Mouse (Mus musculus): ENCODE results near the gene Cers5. TPM values are rescaled to one million over a fixed set of nuclear protein-coding genes. Genes with fewer than 3 reads are reported as not detected.
A peak's percentile ranks its signal among the peaks of the same experiment; 100 is the strongest.
"Not testable (repeated sequence)": the region's sequence is repeated elsewhere in the genome, so short reads cannot be mapped to it uniquely, and the experiment has no call there.

Cers5 gene
- total RNA-seq (2021) = 10 to 100 TPM; 26.4 to 29.7 TPM
- long read RNA-seq, transcript Cers5-202 (11 exons, 2,775 nt) = major isoform, 28 of 49 reads
- long read RNA-seq, partial matches to known transcripts = 2 of 49 reads
- long read RNA-seq, other reads (novel, unspliced or antisense) = 18 of 49 reads

DNA sequence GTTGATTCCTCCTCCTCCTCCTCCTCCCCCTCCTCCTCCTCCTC, at the start of gene Cers5:
Gene Cers5, minus strand, starts transcription at position 5 of the 44 bp plus-strand sequence.
- DNase-seq (ENCODE audit: low spot score in 2 of 2) = not testable (repeated sequence)

DNA sequence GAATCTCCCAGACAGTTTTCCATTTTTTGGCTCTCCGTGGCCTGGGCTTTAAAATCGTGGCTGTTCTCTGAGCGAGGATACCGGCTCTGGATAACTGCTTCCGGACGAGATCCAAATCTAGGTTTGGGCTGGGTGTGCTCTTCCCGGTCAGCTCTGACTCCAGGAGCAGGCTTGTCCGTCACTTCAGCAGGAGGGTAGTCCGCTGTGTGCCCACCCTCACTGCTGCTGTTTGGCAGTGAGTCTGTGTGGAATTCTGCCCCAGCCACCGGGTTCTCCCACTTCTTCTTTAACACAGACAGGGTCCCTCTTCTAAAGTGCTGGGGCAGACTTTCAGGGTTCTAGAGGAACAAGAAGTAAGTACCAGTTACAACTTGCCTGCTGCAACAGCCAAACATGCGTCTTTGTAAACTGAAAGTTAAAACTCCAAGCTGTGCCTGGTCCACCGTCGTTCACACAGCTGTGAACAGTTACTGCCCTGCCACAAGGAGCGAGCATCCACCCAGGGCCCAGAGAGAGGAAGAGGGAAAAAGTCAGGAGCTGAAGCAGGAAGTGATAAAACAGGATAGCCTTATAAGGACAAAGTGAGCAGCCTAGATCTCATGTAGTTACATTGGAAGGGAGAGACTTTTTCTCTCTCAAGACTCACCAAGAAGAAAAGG, 47.1 kb upstream of the Cers5 start:
- DNase-seq (ENCODE audit: low spot score in 2 of 2) = no peak

DNA sequence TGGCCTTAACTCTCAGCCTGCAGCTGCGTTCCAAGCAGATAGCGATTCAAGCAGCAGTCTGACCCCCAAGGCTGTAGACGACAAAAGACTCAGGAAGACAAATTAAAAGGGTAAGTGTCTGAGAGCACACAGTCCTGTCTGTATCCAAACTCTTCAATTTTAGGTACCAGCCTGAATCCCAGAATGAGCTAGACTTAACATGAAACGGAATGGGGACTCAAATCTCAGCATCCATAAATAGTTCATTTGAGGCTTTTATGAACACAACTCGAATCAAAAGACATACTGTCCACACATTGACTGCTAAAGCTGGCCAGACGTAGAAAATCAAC, 46.4 kb upstream of the Cers5 start:
- DNase-seq (ENCODE audit: low spot score in 2 of 2) = no peak

DNA sequence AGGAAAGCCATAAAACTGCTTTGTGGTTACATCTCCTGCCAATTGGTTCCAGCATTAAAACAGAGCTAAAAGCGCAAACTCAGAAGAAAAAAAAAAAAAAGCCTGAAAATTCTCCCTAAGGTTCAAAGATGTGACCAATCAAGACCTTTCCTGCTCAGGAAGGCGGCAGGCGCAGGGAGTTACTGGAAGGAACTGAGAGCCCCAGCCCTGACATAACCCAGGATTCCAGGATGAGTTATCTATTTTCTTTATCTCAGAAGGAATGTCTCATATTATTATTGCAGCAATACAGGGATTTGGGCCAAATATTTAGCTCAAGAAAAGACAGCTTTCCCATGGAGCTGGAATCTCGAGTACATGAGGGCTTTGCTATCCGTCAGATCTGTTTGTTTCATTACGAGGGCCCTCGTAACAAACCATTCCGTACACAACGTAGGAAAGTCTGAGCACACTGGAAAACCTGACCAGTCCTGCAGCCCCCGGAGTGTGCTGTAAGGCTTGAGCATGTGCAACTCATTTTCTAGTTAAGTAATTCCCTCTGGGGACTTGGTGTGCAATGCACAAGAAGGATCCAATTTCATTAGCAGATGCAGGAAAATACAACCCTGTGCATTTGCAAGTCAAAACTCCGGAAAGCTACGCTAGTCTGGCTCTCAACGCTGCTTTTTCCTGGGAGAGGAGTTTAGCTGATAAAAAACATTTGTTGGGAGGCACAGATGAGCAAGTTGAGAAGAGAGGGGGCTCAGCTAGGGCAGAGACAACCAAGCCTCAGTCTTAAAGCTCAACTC, 45.8 kb upstream of the Cers5 start:
- DNase-seq (ENCODE audit: low spot score in 2 of 2) = peak in 1 of 2 experiments; percentile 58

DNA sequence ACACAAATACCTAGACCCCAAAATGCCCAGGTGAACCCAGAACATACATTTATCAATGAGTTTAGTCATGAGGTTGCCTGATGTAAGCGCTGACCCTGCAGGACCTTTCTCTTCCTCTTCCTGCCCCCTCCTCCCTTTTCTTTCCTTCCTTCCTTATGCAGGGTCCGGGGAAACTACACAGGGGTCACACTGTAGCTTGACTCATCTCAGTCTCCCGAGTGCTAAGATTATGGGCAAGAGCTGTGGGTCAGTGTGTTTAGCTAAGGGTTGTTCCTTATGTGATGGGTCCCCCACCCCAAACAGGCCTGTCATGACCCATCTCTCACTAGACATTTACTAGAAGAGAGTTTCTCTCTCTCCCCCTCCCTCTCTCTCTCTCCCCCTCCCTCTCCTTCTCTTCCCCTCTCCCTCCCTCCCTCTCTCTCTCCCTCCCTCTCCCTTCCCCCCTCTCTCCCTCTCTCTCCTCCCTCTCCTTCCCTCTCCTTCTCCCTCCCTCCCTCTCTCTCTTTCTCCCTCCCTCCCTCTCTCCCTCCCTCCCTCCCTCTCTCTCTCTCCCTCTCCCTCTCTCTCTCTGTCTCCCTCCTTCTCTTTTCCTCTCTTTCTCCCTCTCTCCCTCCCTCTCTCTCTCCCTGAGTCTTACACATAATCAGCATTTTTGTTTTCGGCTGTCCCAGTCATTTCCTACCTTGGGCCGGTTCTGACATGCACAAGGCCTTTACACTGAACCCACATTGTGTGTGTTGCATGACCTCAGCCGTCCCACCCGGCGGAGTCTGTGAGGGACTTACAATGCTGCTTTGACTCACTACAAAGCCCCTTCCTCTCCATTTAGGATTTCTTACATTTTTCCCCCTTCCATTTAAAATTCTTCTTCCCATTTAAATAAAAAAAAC, 44.9 kb upstream of the Cers5 start:
- DNase-seq (ENCODE audit: low spot score in 2 of 2) = no peak

DNA sequence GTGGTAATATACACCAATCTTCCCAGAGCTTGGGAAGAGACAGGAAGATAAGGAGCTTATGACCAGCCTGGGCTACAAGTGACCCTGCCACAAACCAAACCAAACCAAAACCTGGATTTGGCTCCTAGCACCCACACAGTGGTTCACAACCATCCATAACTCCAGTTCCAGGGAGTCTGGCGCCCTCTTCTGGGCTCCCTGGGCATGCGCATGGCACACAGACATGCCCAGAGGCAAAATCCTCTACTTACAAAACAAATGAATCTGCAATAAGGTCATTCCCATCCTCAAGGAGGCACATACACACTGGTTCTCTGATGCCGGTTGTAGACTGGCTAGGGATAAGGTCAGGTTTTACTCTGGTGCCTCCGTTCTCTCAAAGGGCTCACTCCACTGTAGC, 43.3 kb upstream of the Cers5 start:
- DNase-seq (ENCODE audit: low spot score in 2 of 2) = no peak

DNA sequence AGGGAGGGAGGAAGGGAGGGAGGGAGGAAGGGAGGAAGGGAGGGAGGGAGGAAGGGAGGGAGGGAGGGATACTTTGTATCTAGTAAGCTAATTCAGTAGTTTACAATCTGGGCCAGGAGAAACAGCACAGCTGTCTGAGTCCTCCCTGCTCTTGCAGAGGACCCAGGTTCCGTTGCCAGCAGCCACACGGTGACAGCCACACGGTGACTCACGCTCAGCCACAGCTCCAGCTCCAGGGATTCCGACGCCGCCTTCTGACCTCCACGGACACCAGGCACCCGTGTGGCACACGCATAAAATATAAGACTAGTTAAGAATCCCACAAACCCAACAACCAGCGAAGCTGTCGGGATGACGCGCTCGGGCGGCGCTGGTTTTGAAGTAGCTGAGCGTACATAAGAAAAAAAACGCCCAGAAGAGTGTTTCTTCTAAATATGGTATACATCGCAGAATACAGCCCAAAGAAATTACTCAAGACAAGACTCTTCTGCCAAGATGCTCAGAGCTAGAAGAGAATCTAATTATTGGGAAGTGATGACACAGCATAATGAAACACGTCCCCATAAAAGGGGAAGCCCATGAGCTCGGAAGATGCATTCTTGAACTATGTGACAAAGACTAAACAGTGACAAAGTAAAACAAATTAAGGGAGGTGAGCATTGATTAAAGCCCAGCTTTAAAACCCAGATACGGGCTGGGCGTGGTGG, 42.0 kb upstream of the Cers5 start:
- no peak for DNase-seq (ENCODE audit: low spot score in 2 of 2)

DNA sequence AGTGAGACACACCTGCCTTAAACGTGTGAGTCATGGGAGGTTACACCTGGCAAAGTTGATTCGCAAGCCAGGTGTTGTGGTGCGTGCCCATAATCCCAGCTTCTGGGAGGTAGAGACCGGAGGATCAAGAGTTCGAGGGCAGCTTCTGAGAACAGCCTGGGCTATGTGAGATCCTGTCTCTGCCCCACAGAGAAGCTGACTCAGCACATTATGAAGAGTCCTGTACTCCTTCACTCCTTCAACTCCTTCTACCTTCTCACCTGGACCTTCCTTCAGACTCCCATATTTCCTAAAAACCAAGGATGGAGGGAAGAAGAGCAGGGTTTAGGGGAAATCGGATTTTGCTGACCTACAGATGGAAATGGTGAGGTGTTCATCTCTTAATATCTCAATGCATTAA, 41.0 kb upstream of the Cers5 start:
- DNase-seq (ENCODE audit: low spot score in 2 of 2) = no peak

DNA sequence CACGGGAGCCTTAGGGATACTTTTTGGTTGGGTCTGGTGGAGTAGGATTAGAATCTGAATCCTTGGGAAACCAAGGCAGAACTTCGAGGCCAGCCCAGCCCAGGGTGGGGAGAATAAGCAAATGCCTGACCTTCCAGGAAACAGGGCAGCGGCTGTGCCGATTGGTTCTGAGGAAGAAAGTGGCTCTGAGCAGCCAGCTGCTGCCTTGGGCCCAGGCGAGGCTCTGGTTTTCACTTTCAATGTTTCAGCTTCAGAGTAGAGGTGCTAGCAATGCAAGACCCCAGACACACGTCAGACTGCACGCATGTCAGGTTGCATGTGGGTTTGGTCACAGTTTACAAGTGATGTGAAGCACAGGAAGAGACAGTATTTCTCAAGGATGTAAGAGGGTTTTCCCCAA, 39.4 kb upstream of the Cers5 start:
- no peak for DNase-seq (ENCODE audit: low spot score in 2 of 2)

DNA sequence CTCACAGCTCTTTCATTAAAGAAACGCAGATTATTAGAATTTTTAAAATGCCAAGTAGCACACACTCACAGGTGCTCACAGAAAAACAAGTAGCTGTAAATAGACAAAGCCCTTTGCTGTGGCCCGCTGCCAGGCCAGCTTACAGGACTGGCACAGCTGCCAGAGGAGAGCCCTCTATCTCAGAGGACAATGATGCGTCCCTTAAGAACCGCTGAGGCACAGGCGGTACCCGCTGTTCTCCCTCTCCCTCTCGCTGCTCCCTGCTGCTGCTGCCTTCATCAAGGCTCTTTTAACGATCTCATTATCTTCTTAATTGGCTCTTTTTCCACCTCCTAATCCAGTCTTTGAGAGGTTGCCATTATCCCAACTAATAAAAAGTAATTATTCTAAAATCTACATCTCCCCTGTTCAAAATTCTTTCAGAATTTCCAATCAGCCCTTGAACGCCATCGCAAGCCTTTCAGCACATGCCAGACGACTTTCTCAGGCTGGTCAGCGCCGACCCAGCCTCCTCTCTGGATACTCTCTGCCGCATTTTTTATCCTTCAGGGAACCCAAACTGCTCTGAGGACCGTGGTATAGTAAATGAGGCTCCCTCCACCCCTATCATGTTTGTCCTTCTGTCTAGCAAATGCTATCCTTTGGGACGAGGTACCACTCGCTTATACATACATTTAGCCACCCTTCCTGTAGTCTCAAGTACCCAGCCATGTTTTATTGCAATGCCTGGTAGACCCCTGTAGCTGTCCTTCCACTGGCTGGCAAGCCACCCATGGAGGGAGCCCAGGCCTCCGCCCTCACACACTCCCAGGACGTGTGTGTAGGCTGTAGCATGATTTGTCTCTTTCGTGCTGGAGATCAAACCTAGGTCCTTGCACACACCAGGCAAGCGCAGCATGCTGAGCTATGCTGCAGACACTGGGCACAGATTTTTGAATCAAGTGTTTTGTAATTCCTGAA, 35.4 kb upstream of the Cers5 start:
- peak in 1 of 2 experiments; percentile 37 for DNase-seq (ENCODE audit: low spot score in 2 of 2)

DNA sequence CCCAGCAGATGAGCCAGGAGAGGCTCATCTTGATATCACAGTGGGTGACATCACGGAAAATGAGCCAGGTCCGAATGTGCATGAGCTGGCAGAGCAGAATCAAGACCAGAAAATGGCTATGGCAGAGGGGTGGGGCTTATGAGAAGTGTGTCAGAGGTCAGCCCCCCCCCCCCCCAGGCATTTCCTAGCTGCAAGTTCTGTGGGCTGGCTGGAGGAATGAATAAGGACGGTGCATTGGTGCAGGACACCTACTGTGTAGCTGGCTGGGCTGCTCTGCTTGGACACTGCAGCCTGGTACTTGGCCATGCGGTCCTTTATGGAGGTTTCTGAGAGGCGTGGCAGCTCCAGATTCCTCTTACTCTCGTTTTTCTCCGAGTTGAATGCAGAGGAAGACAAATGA, 33.5 kb upstream of the Cers5 start:
- DNase-seq (ENCODE audit: low spot score in 2 of 2) = no peak

DNA sequence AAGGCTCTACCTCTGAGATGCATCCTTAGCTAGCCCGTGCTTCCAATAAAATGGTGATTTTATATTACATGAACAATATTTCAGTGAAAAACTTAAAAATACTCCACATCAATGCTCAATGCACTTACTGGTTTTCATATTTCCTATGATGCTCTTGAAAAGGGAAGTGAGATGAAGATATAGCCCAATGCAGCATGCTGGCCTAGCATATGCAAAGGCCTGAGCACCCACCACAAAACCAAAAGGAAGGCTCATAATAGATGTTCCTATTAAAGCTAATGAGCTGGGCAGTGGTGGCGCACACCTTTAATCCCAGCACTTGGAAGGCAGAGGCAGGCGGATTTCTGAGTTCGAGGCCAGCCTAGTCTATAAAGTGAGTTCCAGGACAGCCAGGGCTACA, 33.0 kb upstream of the Cers5 start:
- DNase-seq (ENCODE audit: low spot score in 2 of 2) = no peak

DNA sequence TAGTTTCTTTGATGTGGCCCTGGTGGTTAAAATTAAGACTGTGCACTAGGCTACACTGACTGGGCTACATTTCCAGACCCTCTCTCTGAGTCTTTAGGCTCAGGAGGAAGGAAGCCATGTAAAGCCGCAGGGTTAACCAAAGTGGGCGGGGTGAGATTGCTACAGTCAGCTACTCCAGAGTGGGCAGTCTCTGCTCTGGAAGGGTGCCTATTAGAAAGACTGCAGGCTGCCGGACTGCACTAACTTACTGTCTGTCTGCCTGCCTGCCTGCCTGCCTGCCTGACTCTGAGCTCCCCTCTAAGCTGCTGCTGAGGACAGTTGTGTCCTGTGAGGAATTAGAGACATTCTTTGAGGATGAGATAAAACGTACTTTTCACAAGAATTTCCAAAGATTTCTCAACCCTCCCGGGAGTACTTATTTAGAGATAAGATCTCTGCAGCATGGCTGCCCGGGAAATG, 30.5 kb upstream of the Cers5 start:
- DNase-seq (ENCODE audit: low spot score in 2 of 2) = no peak

DNA sequence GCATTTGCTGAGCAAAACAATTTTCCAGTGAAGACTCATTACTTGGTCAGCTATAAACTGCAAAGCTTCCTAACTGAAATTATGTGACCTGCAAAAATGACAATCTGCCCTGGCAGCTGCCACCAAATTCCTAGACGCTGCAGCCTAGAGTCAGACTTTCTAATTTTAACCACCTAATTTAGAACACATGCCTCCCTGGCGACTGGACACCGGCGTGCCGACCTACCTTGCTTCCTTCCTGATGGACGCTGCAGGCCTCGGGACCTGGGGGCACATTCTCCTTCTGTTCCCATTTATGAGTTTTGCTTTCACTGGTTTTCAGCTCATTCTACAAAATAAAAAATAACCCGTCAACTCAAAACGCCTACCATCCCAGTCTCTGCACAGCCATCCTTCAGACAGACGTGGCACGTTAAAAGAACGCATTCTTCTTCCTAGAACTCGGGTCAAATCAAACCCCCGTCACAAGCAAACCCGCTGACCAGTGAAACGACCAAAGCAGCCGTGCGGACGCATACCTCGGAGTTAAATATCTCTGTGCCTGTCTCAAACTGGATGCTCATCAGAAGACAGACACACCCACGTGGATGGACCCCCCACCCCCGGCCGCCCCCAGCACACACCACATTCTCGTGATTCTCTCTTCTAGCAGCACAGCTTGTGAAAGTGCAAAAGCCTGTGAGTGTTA, 29.3 kb upstream of the Cers5 start:
- no peak for DNase-seq (ENCODE audit: low spot score in 2 of 2)

DNA sequence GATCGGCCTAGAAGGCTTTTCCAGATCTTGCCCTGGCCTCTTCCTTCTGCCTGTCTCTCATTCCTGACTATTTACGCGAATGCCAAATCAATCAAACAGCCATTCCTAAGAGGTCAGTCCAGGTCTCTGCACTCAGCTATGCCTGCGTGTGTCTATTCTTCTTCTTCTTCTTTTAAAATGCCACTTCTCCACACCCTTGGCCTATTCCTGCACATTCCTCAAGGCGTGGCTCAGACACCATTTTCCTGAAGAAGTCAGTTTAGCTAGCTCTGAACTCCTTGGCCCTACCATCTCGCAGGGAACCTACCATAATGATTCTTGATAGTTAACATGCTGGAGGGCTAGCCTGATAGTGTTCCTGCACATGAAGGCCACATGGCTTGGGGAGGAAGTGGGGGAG, 27.0 kb upstream of the Cers5 start:
- DNase-seq (ENCODE audit: low spot score in 2 of 2) = no peak

DNA sequence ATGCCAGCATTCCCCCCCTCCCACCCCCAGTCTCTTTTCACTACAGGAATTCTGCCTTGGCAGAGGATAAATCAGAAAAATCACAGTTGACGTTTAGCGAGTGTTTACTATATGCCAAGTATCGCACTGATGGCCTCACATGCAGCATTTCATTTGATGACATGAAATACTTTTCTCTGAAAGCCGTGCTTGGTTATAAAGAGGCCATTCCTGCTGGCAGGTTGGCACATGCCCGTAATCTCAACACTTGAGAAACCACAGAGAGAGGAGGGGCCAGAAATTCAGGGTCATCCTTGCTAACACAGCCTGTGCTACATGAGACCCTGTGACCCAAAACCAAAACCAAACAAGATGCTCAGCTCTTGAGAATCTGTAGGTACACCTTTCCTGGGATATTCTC, 25.2 kb upstream of the Cers5 start:
- DNase-seq (ENCODE audit: low spot score in 2 of 2) = no peak

DNA sequence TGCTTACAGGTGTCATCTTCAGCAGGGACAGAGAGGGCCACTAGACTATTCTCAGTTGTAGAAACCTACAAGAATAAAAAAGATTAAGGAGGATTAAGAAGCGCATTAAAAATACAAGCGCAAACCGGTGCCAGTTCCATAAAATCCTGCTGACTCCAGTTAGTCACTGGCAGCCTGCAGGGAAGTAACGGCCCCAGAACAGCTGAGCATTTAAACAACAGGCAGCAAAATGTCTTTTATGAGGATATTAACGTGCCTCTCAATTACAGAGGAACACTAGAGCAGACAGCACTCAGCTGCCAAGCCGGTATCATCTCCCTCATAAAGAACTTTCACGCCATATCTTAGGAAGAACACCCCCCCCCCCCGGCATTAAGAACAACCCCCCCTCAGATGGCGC, 24.1 kb upstream of the Cers5 start:
- no peak for DNase-seq (ENCODE audit: low spot score in 2 of 2)

DNA sequence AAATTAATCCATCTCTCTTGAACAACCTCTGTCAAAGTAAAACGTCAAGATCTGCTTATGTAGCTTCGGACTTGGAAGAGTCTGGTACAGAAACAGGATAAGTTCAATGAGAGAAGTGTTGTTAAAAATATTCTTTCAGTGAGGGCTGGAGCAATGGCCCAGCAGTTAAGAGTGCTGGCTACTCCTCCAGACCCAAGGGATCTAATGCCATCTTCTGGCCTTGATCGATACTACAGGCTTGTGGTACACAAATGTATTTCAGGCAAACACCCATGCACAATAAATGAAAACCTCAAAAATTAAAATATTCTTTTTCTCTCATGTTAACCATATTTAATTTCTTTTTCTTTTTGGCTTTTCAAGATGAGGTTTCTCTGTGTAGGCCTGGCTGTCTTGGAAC, 23.4 kb upstream of the Cers5 start:
- no peak for DNase-seq (ENCODE audit: low spot score in 2 of 2)

DNA sequence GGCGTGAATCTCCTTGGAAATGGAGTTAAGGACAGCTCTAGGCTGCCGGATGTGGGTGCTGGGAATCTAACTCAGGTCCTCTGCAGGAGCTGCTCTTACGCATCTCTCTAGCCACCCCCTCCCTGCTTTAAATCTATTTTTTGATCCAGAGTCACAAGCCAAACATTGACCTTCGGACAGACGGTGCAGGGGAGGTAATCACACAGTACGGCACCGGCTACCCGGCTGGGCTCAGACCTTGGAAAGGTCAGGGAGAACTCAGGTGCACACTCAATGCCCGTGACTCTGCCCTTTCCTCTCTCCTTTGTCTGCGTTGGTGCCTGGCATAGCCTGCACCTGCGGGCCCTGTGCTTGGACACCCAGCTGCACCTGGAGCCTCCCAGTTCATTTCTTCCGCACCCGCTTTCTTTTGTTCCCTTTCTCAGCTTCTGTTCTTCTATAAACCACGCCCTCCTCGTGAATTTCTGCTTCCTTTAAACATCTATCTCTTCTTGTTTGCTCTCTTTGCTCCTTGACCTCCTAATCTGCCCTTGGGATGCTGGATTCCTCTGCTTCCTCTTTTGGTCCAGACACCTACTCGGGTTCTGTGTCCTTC, 19.6 kb upstream of the Cers5 start:
- DNase-seq (ENCODE audit: low spot score in 2 of 2) = no peak

DNA sequence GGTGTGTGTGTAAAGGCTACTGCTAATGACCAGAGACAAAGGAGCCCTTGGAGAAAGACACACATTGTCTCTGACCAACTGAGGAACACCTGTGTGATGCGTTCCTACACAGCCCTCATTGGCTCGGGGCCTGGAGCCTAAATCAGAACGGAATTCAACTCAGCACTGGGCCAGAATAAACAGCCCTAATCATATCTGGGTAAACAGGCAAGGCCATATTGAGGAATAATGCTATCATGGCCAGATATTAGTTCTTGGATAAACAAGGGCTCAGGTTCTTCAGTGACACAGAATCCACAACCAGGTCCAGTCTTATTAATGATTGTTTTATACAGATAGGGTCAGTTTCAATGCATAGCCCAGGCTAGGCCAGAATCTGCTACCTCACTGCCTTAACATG, 18.3 kb upstream of the Cers5 start:
- no peak for DNase-seq (ENCODE audit: low spot score in 2 of 2)

Measured in layer of hippocampus, adult 18-20 months (tissue).